Mouse (Mus musculus): ENCODE results near the gene Tmem210. TPM values are rescaled to one million over a fixed set of nuclear protein-coding genes. Genes with fewer than 3 reads are reported as not detected.

Gene Tmem210
- polyA plus RNA-seq, 1 experiment from 2014 or later = not detected

DNA sequence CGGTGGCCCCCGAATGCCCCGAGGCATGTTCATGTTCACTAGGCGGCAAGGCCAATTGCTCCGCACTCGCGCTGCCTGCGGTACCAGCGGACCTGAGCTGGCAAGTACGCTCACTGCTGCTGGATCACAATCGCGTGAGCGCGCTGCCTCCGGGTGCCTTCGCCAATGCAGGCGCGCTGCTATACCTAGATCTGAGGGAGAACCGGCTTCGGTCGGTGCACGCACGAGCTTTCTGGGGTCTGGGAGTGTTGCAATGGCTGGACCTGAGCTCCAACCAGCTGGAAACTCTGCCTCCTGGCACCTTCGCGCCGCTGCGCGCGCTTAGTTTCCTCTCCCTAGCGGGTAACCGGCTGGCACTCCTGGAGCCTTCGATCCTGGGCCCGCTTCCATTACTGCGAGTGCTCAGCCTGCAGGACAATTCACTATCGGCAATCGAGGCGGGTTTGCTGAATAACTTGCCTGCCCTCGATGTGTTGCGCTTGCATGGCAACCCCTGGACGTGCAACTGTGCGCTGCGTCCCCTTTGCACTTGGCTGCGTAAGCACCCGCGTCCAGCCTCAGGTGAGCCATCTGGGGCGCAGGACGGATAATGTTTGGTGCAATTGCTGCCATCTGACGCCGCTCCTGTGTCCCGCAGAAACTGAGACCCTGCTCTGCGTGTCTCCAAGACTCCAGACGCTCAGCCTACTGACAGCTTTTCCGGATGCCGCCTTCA is 2.3 kb downstream of the Tmem210 start:
- no peaks in the 10 kb centered on the region for H3K9me3 ChIP-seq
- H3K36me3 ChIP-seq (replicated peaks) = peaks cover 15% of the 10 kb centered on the region
- WGBS = 2% methylated on average over 54 of the region's 54 CpGs
- no peak overlapping the region for H3K27ac ChIP-seq (replicated peaks)
- DNase-seq (ENCODE audit: low spot score) = peak; percentile 40
- peaks cover 90% of the 10 kb centered on the region for H3K27me3 ChIP-seq (replicated peaks; ENCODE audit: low read depth, poor library complexity, severe bottlenecking)
- H3K4me1 ChIP-seq = peaks cover 35% of the 10 kb centered on the region
- H3K4me3 ChIP-seq = peak overlapping the region; percentile 29

- DNase-seq (ENCODE audit: low spot score) = peak; percentile 30
- H3K4me3 ChIP-seq = peak overlapping the region; percentile 29
- peaks cover 10% of the 10 kb centered on the region for H3K36me3 ChIP-seq (replicated peaks)
- peaks cover 35% of the 10 kb centered on the region for H3K4me1 ChIP-seq
- H3K27ac ChIP-seq (replicated peaks) = no peak overlapping the region
- WGBS = 1% methylated on average over 18 of the region's 18 CpGs
- peaks cover 95% of the 10 kb centered on the region for H3K27me3 ChIP-seq (replicated peaks; ENCODE audit: low read depth, poor library complexity, severe bottlenecking)
- H3K9me3 ChIP-seq = no peaks in the 10 kb centered on the region
Measured at GRCm38 (mm10) chr2:25290816-25291130, 2.8 kb downstream of the Tmem210 start.

DNA sequence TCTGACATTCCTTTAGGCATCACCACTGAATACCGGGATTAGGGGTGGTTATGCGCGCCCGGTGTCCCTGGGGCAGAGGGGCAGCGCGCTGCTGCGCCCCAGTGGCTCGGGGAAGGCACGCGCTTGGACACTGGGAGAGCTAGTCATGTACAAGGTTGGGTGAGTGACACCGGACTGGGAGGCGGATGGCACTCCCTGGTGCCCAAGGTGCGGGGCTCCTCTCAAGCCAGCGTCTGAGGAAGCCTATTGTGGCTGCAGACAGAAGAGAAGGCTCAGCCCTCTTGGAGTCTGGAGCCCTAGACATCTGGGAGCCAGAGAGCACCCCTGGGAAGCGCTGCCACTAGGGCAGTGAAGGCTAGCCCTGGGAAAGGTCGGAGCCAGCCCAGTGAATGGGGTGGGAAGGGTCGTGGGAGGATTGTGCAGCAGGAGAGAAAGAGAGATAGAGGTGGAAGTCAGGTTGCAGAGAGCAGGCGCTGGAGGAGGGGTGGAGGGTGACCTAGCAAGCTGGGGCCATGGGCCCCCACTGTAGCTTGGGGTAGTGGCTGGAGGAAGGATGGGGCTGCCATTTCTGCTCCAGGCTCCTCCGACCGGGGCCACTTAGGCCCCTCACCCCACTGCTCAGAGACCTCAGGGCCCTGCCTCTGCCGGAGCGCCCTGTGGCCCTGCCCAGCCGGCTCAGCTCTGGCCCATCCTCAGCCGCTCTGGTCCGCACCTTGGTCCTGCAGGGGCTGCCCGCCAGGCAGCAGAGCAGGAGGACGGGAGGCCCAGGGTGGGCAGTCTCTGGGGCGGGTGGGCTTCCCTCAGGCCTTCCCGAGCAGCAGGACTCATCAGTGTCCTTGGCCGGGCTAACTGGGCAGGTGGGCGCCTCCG is 3.5 kb downstream of the Tmem210 start:
- no peak for DNase-seq (ENCODE audit: low spot score)
- peaks cover 3% of the 10 kb centered on the region for H3K36me3 ChIP-seq (replicated peaks)
- 5% methylated on average over 32 of the region's 32 CpGs for WGBS
- H3K9me3 ChIP-seq = no peaks in the 10 kb centered on the region
- H3K4me3 ChIP-seq = peak overlapping the region; percentile 47
- H3K27me3 ChIP-seq (replicated peaks; ENCODE audit: low read depth, poor library complexity, severe bottlenecking) = peaks cover 100% of the 10 kb centered on the region
- peaks cover 35% of the 10 kb centered on the region for H3K4me1 ChIP-seq
- no peak overlapping the region for H3K27ac ChIP-seq (replicated peaks)

GRCm38 (mm10) chr2:25292054-25292544 is 4.2 kb downstream of the Tmem210 start:
- peaks cover 35% of the 10 kb centered on the region for H3K4me1 ChIP-seq
- H3K4me3 ChIP-seq = peak overlapping the region; percentile 47
- H3K27me3 ChIP-seq (replicated peaks; ENCODE audit: low read depth, poor library complexity, severe bottlenecking) = peaks cover 100% of the 10 kb centered on the region
- no peaks in the 10 kb centered on the region for H3K36me3 ChIP-seq (replicated peaks)
- peak; percentile 28 for DNase-seq (ENCODE audit: low spot score)
- H3K9me3 ChIP-seq = no peaks in the 10 kb centered on the region
- WGBS = 6% methylated on average over 43 of the region's 43 CpGs
- H3K27ac ChIP-seq (replicated peaks) = no peak overlapping the region

DNA sequence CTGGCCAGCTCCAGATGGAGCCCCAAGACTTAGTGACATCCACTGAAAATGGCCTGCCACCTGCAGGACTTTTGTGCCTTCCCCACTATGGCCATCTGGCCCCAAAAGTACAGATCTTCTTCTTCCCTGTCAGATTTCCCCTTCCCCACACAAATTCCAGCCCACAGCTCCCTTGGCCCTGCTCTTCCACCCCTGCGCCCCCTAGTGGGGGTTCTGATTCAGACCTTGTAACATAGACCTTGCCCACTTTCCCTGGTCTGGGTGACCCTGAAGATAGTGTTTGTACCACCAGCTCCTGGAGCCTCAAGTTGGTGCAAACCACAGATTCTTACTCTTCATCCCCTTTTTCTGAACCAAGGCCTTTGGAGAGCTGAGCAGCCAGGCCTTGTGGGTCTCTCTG is 4.9 kb downstream of the Tmem210 start:
- DNase-seq (ENCODE audit: low spot score) = peak; percentile 87
- H3K9me3 ChIP-seq = no peaks in the 10 kb centered on the region
- peaks cover 35% of the 10 kb centered on the region for H3K4me1 ChIP-seq
- H3K36me3 ChIP-seq (replicated peaks) = no peaks in the 10 kb centered on the region
- H3K27me3 ChIP-seq (replicated peaks; ENCODE audit: low read depth, poor library complexity, severe bottlenecking) = peaks cover 99% of the 10 kb centered on the region
- peak overlapping the region; percentile 47; the same call in 1 of the 2 replicates for H3K4me3 ChIP-seq
- no peak overlapping the region for H3K27ac ChIP-seq (replicated peaks)
- 0% methylated on average over 1 of the region's 1 CpGs for WGBS

GRCm38 (mm10) chr2:25293706-25294105 is 5.8 kb downstream of the Tmem210 start:
- WGBS = 77% methylated on average over 9 of the region's 9 CpGs

DNA sequence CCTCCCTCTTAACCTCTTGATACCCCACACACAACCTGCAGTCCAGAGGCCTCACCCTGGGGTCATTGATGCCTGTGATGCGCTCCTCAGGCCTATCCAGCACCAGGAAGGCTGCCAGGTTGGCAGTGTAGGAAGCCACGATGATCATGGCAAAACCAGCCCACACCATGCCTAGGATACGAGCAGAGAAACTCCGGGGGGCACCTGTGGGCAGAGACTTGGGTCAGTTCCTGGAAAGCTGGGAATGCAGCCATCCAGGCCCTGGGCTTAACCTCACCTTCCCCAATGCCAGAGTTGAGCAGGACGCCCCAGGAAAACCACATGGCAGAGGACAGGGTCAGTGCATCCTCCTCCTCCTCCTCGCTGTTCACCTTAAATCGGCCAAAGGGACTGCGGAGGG is 9.1 kb downstream of the Tmem210 start:
- H3K9me3 ChIP-seq = no peaks in the 10 kb centered on the region
- no peaks in the 10 kb centered on the region for H3K36me3 ChIP-seq (replicated peaks)
- no peak overlapping the region for H3K27ac ChIP-seq (replicated peaks)
- H3K27me3 ChIP-seq (replicated peaks; ENCODE audit: low read depth, poor library complexity, severe bottlenecking) = peaks cover 62% of the 10 kb centered on the region
- no peak for DNase-seq (ENCODE audit: low spot score)
- H3K4me1 ChIP-seq = peaks cover 11% of the 10 kb centered on the region
- 79% methylated on average over 8 of the region's 8 CpGs for WGBS
- no peak overlapping the region for H3K4me3 ChIP-seq

More at GRCm38 (mm10) chr2:25293706-25294105, 5.8 kb downstream of the Tmem210 start:
- H3K4me1 ChIP-seq = peaks cover 35% of the 10 kb centered on the region
- peaks cover 91% of the 10 kb centered on the region for H3K27me3 ChIP-seq (replicated peaks; ENCODE audit: low read depth, poor library complexity, severe bottlenecking)
- no peak overlapping the region for H3K27ac ChIP-seq (replicated peaks)
- H3K36me3 ChIP-seq (replicated peaks) = no peaks in the 10 kb centered on the region
- no peaks in the 10 kb centered on the region for H3K9me3 ChIP-seq
- H3K4me3 ChIP-seq = no peak overlapping the region
- DNase-seq (ENCODE audit: low spot score) = no peak

DNA sequence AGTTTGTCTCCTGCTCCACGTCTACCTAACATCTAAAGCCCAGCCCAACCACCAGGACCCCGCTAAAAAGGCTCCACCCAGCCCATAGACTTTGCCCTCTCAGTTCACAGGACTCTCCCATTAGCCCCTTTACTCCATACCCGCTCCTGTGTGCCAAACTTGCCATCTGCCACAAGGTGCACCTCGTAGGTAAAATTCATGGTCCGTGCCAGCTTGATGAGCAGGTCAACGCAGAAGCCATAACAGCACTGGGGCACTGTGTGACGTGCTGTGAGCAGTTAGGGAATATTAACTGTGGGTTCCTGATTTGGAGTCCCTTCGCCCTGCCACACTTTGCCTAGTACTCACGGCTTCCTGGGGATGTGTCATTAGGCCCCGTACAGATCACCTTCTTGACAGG is 10.1 kb downstream of the Tmem210 start:
- no peaks in the 10 kb centered on the region for H3K9me3 ChIP-seq
- peaks cover 56% of the 10 kb centered on the region for H3K27me3 ChIP-seq (replicated peaks; ENCODE audit: low read depth, poor library complexity, severe bottlenecking)
- H3K27ac ChIP-seq (replicated peaks) = no peak overlapping the region
- 0 out of 2 replicates have a peak, but pooled peaks cover 4% of the 10 kb centered on the region for H3K4me1 ChIP-seq
- H3K4me3 ChIP-seq = no peak overlapping the region
- 83% methylated on average over 10 of the region's 10 CpGs for WGBS
- no peak for DNase-seq (ENCODE audit: low spot score)
- no peaks in the 10 kb centered on the region for H3K36me3 ChIP-seq (replicated peaks)

DNA sequence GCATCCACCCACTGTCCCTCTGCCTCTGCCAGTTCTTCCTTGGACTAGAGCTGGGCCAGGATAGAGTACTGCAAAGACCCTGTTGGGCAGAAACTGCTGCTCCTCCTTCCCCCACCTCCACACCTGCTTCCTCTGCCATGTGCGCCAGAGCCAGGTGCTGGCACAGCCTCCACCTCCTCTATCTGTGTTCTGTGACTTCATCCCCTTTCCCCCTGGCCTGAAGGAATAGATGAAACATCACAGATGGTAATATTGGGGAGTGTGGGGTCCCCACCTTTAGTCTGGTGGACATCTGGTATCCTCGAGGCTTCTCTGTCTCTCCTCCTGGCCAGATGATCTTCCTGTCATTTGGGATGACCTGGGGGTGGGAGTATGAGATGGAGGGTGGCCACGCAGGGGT is 15.5 kb downstream of the Tmem210 start:
- WGBS = 73% methylated on average over 3 of the region's 3 CpGs
- peaks cover 61% of the 10 kb centered on the region for H3K27me3 ChIP-seq (replicated peaks; ENCODE audit: low read depth, poor library complexity, severe bottlenecking)

DNA sequence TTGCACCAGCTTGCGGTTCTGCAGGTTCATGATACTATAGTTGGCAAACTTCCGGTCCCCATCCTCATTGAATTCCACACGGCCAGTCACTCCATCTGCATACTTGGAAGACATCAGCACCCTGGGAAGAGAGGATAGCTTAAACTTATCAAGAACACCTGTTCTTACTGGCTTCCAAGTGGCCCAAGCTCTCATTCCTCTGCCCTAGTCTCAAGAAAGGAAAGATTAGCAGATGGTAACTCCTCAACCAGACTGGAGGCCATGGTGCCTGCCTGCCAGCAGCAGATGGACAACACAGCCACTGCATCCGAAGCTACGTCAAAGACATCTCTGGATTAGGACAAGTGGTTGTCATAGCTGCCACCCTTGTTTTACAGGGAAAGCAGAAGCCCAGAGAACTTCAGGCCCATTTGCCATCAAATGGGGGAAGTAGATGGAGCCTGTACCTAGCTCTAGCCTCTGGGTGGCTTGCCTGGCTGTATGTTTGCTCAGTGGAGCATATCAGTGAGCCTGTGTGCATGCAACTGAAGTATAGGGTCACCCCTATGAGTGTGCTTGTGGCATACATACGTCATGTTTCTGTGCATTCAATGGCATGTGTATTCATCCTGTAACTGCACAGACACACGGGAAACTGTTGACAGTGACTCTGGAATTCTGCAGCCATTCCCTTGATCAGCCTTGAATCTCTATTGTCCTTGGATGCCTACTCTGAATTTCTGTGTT is 16.1 kb downstream of the Tmem210 start:
- WGBS = 74% methylated on average over 7 of the region's 7 CpGs
- no peak for DNase-seq (ENCODE audit: low spot score)

More for the DNA sequence above, 15.5 kb downstream of the Tmem210 start:
- H3K27ac ChIP-seq (replicated peaks) = no peak overlapping the region
- H3K4me1 ChIP-seq = peaks cover 15% of the 10 kb centered on the region
- no peaks in the 10 kb centered on the region for H3K36me3 ChIP-seq (replicated peaks)
- H3K4me3 ChIP-seq = no peak overlapping the region
- H3K9me3 ChIP-seq = no peaks in the 10 kb centered on the region
- no peak for DNase-seq (ENCODE audit: low spot score)

DNA sequence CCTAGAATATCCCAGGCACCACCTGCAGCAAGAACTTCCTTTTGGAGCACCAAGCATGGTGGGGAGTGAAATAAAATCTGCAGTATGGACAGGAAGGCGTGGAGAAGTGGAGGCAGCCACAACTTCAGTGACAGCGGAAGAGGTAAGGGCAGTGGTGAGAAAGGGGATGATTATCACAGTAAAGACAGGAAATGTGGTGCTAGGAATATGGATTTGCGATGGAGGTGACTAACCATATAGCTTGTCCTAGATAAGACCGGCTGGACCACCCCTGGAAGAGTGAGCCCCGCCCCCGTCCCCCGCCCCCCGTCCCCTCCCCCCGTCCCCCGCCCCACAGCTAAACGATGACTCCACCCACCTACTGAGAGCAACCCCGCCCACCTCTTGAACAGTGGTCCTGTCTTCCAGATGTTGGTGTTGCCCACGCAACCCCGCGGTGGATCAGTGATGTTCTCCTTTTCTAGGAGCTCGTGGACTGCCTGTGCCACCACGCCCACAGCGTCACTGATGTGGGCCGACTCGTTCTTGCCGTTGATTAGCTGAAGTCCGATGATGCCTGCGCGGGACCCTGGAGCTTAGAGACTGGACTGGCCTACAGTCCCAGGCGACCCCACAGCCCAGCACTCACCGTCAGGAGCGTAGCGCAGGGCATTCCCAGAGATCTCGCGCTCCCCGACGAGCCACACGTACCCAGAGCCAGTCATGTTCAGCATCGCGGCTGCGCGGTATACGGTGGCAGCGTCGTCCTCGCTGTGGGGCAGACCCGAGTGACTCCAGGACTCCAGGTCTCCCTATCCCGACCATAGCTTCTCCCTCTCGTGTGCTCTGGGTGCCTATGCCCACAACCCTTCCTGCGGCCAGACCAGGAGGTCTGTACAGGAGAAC is 17.0 kb downstream of the Tmem210 start:
- Histone ChIP-seq H3K27me3 (replicated peaks; ENCODE audit: low read depth, poor library complexity, severe bottlenecking) (peaks cover 75% of the 10 kb centered on the region), H3K27ac (replicated peaks) (no peak overlapping the region; the same call in 1 of the 2 replicates), H3K4me3 (peak overlapping the region; percentile 57), H3K36me3 (replicated peaks) (no peaks in the 10 kb centered on the region), H3K4me1 (peaks cover 15% of the 10 kb centered on the region), H3K9me3 (no peaks in the 10 kb centered on the region)
- WGBS = 2% methylated on average over 45 of the region's 45 CpGs
- peak; percentile 77 for DNase-seq (ENCODE audit: low spot score)

More for the DNA sequence above, 16.1 kb downstream of the Tmem210 start:
- H3K9me3 ChIP-seq = no peaks in the 10 kb centered on the region
- no peaks in the 10 kb centered on the region for H3K36me3 ChIP-seq (replicated peaks)
- H3K27me3 ChIP-seq (replicated peaks; ENCODE audit: low read depth, poor library complexity, severe bottlenecking) = peaks cover 67% of the 10 kb centered on the region
- H3K27ac ChIP-seq (replicated peaks) = no peak overlapping the region
- peaks cover 15% of the 10 kb centered on the region for H3K4me1 ChIP-seq
- peak overlapping the region; percentile 57 for H3K4me3 ChIP-seq

Data from embryonic facial prominence, embryonic 10.5 days (tissue).